Mouse (Mus musculus): Measurements from ENCODE around the gene Tnr.

GRCm38 (mm10) chr1:159537541-159537940 is 14.0 kb downstream of the Tnr start:
- TF ChIP-seq CTCF (IDR thresholded peaks at IDR 0.05; ENCODE audit: low read depth, low read length) (no peak), POLR2A (IDR thresholded peaks at IDR 0.05; ENCODE audit: extremely low read depth, insufficient read depth, low read length) (no peak)

All from liver, adult 2 months (tissue).